Mouse (Mus musculus): ENCODE data around the gene Mboat2.

- TF ChIP-seq CTCF (IDR thresholded peaks at IDR 0.05; ENCODE audit: borderline replicate concordance, insufficient read depth, low read depth, low read length) (no peak), POLR2A (IDR thresholded peaks at IDR 0.05; ENCODE audit: borderline replicate concordance, insufficient read depth, low read length) (no peak)
Observed at GRCm38 (mm10) chr12:24930760-24931159, 100.1 kb downstream of the Mboat2 start.

Data from cerebellum, adult 2 months (tissue).